Mouse (Mus musculus): ENCODE results near the gene Omt2b. TPM values are rescaled to one million over a fixed set of nuclear protein-coding genes. Genes with fewer than 3 reads are reported as not detected.
"Not testable (repeated sequence)": the region's sequence is repeated elsewhere in the genome, so short reads cannot be mapped to it uniquely, and the experiment has no call there.

Omt2b gene
- polyA plus RNA-seq, 1 experiment from 2014 or later = not detected

DNA sequence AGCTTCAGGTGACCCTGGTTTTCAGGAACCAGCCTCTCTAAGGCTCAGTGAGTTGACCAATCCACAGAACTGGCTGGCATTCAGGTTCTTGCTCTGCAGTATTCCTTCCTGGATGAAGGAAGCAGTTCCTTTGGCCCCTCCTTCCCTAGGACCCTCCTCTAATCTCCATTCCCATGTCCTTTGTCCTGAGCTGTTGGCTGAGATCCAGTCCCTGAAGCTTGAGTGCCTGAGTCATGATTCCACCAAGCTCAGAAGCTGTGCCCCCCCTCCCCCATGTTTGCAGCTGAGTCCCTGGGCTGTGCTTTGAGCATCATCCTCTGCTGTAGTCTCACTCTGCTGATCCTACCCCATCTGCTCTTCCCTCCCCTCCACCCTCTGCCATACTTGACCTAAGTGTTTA lies 9.7 kb downstream of the Omt2b start:
- not testable (repeated sequence) for H3K4me1 ChIP-seq; ATAC-seq (ENCODE audit: low FRiP score, low read depth)

DNA sequence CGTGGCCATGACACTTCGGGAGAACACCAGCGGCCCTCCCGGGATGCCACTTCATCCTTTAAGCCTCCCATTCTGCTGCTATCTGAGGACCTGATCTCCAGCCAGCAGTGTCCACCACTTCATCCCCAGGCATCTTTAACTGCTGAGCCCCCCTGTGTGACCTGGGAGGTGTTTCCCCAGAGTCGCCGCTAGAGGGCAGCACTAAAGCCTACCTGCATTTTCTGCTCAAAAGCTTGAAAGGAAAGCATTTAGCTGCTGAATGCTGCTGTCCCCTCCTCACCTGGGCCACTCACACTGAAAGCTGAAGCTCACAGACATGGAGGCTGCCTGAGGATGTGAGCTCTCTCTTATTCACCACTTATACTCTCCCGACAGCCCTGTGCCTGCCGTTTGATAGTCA lies 12.9 kb downstream of the Omt2b start:
- ATAC-seq (ENCODE audit: low FRiP score, low read depth); H3K36me3 ChIP-seq; H3K4me1 ChIP-seq; H3K4me2 ChIP-seq (replicated peaks); H3K9ac ChIP-seq; H3K4me3 ChIP-seq; H3K9me3 ChIP-seq; H3K27ac ChIP-seq; H3K27me3 ChIP-seq: not testable (repeated sequence)
- whole genome bisulfite sequencing = 18% methylated on average over 8 of the region's 8 CpGs

More for the DNA sequence above, 9.7 kb downstream of the Omt2b start:
- not testable (repeated sequence) for H3K9ac ChIP-seq; H3K4me3 ChIP-seq; H3K27ac ChIP-seq; H3K27me3 ChIP-seq; H3K36me3 ChIP-seq; H3K9me3 ChIP-seq; H3K4me2 ChIP-seq (replicated peaks)

DNA sequence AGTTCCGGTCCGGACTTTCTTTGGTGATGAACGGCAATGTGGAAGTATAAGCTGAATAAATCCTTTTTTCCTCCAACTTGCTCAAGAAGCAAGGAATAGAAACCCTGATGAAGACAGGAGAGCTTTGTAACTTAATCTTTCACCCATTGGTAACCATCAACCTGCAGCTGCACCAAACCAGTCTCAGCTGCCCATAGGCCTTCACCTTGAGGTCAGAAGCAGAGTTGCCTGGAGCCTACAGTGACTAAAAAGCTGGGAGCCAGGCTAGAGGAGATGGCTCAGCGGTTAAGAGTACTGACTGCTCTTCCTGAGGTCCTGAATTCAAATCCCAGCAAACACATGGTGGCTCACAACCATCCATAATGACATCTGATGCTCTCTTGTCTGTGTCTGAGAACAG lies 15.1 kb downstream of the Omt2b start:
- not testable (repeated sequence) for H3K4me1 ChIP-seq; H3K9me3 ChIP-seq; H3K36me3 ChIP-seq; H3K9ac ChIP-seq; H3K27ac ChIP-seq; ATAC-seq (ENCODE audit: low FRiP score, low read depth); H3K27me3 ChIP-seq; H3K4me3 ChIP-seq; H3K4me2 ChIP-seq (replicated peaks)
- WGBS = 83% methylated on average over 4 of the region's 4 CpGs

DNA sequence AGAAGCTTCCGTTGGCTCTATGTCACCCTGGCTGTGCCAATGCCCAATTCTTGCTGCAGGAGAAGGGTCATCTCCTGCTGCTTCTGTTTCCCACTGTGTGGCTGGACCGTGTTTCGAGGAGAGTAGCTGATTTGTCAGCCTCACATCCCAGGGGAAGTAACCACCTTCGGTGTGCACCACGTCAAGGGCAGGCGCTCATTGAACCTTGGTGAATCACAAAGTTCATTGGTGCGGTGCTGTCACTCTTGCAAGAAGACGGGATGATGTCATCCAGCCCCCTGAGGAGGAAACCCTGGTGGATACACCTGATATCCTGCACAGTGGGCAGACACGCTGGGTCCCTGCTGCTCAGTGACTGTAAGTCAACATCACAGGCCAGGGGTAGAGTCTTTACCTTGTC lies 15.7 kb downstream of the Omt2b start:
- ATAC-seq (ENCODE audit: low FRiP score, low read depth); H3K27ac ChIP-seq; H3K9me3 ChIP-seq; H3K9ac ChIP-seq; H3K4me2 ChIP-seq (replicated peaks); H3K4me3 ChIP-seq; H3K27me3 ChIP-seq; H3K36me3 ChIP-seq; H3K4me1 ChIP-seq: not testable (repeated sequence)
- WGBS = 83% methylated on average over 9 of the region's 9 CpGs

DNA sequence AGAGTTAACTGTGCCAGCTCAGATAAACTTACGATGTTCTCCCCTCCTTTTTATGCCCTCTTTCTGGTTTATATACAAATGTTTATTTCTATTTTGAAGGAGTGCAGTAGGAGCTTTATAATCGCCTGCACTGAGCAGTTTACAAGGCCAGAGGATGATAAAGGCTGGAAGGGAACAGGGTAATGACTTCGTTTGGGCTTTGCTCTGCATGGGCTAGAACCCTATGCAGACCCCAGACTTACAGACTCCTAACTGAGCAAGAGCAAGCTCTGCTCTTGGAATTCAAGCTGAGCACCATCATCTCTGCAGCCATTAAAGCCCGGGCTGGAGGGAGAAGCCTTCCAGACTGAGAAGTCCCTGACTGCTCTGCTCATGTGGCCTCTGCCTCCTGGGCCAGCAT lies 17.8 kb downstream of the Omt2b start:
- H3K27me3 ChIP-seq; H3K9ac ChIP-seq; H3K4me3 ChIP-seq; H3K9me3 ChIP-seq; H3K4me1 ChIP-seq; H3K27ac ChIP-seq; H3K4me2 ChIP-seq (replicated peaks); H3K36me3 ChIP-seq: not testable (repeated sequence)
- peak; percentile 11; the same call in 1 of the 2 replicates for ATAC-seq (ENCODE audit: low FRiP score, low read depth)
- WGBS = 36% methylated on average over 4 of the region's 4 CpGs

DNA sequence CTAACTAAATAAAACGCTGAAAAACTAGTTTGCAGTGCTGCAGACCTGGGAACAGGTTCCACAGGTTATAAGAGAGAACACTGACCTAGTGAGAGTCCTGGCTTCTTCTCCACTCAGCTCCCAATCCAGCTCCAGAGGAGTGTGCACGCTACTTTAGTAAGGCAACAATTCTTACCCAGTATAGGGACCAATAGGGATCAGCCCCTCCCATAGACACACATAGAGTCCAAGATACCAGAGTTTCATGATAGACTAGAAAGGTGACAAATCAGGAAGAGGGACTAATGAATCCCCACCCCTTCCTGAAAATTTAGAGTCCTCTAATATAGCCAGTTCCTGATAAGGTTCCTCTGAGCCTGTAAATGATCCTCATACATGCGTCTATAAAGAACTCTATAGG lies 19.6 kb downstream of the Omt2b start:
- Histone ChIP-seq H3K9me3 (no peaks in the 10 kb centered on the region), H3K9ac (no peak overlapping the region), H3K36me3 (no peaks in the 10 kb centered on the region), H3K4me2 (replicated peaks) (no peak overlapping the region), H3K27ac (no peak overlapping the region), H3K4me1 (no peaks in the 10 kb centered on the region), H3K27me3 (no peaks in the 10 kb centered on the region), H3K4me3 (no peak overlapping the region)
- no peak for ATAC-seq (ENCODE audit: low FRiP score, low read depth)
- 69% methylated on average over 3 of the region's 3 CpGs for WGBS

DNA sequence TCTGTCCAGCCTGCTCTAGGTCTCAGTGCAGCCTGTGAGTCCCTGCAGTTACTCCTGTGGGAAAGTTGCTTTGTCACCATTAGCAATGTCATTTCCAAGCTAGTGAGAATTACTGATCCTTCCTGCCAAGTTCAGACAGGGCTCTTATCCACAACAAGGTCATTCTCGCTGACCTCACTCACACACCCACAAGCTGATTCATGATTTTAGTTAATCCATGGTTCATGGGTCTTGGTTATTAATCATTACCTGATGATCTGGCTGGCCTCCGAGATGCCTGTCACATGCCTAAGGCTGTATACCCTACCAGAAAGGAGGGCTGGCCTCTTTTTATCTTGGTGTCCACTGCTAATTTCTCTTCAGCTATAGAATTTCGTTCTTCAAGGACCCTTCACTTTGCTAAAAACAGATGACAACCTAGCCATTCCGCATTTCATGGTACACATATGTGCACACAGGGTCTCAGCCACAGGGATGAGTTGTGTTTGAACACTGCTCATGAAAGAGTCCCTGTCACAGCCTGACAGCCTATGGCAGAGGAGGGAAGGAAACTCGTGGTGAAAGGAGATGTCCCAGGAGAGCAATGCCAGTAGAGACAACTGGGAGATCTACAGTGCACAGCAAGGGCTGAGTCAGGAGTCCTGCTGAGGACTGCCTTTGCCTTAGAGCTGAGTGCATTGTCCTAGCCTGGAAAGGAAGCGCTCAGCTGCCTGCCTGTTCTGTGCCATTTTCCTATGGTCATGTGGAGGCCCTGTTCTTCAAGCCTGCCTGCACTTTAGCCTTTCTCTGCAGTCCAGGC lies 21.0 kb downstream of the Omt2b start:
- H3K4me2 ChIP-seq (replicated peaks); H3K27me3 ChIP-seq; H3K9ac ChIP-seq; H3K27ac ChIP-seq; H3K36me3 ChIP-seq; H3K9me3 ChIP-seq; H3K4me3 ChIP-seq; ATAC-seq (ENCODE audit: low FRiP score, low read depth); H3K4me1 ChIP-seq: not testable (repeated sequence)
- 69% methylated on average over 6 of the region's 6 CpGs for WGBS

DNA sequence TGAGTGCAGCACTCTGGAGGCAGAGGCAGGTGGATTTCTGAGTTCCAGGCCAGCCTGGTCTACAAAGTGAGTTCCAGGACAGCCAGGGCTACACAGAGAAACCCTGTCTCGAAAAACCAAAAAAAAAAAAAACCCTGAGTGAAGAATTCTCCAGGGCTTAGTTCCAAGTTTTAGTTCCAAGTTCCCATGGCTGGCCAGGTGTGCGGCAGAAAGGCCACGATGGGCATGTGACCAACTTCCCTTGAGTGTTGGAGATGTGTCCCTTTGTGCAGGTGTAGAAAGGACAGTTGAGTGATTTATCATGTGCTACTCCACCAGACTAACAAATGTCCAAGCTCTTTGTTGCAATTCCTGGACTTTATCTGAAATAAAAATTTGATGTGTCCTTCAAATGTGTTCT lies 21.8 kb downstream of the Omt2b start:
- not testable (repeated sequence) for H3K27me3 ChIP-seq; H3K4me2 ChIP-seq (replicated peaks); H3K4me1 ChIP-seq; H3K36me3 ChIP-seq; ATAC-seq (ENCODE audit: low FRiP score, low read depth); H3K9me3 ChIP-seq; H3K4me3 ChIP-seq; H3K9ac ChIP-seq; H3K27ac ChIP-seq
- WGBS = 86% methylated on average over 3 of the region's 3 CpGs

DNA sequence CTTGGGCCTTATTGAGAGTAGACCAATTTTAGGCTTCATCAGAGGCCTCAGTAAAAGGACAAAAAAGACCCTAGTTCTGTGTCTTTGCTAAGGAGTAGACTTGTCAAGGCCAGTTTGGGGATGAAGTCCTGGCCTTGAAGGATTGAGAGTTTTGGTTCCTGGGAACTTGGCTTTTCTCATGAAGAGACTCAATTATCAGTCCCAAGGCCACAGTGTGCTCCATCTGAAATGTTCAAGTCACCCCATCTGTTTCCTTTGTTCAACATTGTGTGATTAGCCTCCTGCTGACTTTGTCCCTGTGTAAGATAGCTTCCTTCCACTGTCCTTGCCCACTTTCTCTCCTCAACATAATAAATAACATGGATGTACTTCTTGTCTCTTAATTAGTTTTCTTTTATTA lies 22.6 kb downstream of the Omt2b start:
- H3K9me3 ChIP-seq; H3K4me2 ChIP-seq (replicated peaks); H3K27ac ChIP-seq; H3K4me1 ChIP-seq; H3K36me3 ChIP-seq; H3K9ac ChIP-seq; H3K4me3 ChIP-seq; ATAC-seq (ENCODE audit: low FRiP score, low read depth); H3K27me3 ChIP-seq: not testable (repeated sequence)

DNA sequence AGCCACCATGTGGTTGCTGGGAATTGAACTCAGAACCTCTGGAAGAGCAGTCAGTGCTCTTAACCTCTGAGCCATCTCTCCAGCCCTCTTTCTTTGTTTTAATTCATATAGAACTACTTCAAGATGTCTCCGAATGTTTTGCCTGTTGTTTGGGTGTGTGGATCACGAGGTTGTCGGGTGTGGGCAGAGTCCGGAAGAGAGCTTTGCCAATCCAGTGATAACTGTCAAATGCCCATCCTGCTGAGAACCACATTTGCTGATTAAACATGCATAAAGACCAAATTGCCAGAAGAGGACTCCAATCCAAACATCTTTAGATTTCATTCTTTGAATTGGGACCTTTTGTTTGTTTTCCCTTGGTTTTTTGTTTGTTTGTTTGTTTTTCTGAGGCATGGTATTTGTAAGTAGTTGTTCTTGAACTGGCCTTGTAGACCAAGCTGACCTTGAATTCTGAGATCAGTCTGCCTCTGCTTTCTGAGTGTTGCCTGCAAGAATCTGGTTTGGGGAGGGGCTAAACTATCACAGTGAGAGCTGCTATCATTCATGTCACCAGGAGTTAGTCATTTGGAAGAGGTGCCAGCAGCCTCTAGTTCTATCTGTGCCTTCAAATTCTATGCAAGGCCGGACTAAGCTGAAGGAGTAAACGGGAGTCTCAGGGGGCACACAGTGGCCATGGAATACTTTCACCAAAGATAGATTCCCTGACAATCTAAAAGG lies 24.3 kb downstream of the Omt2b start:
- Histone ChIP-seq H3K9ac (no peak overlapping the region), H3K27ac (no peak overlapping the region), H3K9me3 (no peaks in the 10 kb centered on the region), H3K4me1 (no peaks in the 10 kb centered on the region), H3K4me3 (no peak overlapping the region), H3K27me3 (no peaks in the 10 kb centered on the region), H3K36me3 (no peaks in the 10 kb centered on the region), H3K4me2 (replicated peaks) (no peak overlapping the region)
- WGBS = 86% methylated on average over 6 of the region's 6 CpGs
- ATAC-seq (ENCODE audit: low FRiP score, low read depth) = no peak

DNA sequence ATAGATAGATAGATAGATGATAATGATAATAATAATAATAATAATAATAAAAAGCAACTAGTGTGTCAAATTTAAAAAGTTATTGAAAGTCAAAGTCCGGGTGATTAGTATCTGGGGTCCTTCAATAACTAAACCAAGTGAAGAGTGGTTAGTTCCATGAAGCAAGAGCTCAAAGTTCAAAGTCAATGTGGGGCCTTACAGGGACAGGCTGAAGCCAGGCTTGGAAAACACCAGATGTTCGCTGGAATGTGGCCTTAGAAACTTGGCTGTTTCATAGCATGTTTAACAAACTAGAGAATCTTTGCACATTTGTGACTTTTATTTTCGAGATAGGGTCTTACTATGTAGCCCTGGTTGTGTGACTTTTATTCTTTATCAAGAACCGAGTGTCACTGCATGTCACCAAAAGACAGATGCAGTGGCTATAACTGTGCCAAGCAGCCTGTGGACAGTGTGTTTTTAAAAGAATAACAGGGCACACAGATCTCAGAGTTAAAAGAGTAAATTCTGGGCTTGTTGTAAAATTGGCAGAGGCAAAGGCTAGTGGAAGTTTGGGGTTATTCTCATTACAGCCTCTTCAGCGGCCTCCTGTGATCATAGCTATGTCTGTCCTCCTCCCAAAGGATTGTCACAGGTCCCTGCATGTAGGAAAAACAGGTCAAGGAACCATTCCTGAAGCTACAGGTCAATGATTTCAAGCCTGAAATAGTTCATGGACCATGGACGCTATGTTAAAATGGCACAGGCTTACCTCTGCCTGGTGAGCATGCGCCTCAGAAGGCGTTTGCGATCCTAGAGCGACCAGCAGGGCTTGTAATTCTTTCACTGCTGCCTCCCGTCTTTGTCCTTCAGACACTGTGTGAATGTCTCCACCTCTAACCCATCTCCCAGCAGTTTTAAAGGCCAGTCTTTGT lies 27.5 kb downstream of the Omt2b start:
- no peak overlapping the region for H3K27ac ChIP-seq
- no peak overlapping the region for H3K4me3 ChIP-seq
- H3K36me3 ChIP-seq = no peaks in the 10 kb centered on the region
- no peak overlapping the region for H3K9ac ChIP-seq
- ATAC-seq (ENCODE audit: low FRiP score, low read depth) = no peak
- H3K4me2 ChIP-seq (replicated peaks) = no peak overlapping the region
- no peaks in the 10 kb centered on the region for H3K4me1 ChIP-seq
- WGBS = 76% methylated on average over 11 of the region's 11 CpGs
- H3K27me3 ChIP-seq = no peaks in the 10 kb centered on the region
- no peaks in the 10 kb centered on the region for H3K9me3 ChIP-seq

DNA sequence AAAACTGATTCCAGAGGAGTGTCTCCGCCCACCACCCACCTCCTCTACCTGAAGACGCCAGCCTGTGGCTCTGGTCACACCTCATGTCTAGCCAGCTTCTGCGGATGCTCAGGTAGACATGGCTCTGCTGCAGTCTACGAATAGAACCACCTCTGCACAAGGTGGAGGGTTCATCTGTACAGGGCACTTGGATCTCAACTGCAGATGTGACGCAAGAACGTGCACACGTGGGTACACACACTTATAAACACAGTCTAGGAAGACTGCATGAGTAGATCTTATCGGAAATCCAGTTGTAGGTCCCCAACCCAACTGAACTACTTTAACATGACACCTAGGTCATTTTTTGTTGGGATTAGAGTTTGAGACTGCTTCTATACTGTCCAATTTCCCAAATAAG lies 28.2 kb downstream of the Omt2b start, which contains the start of gene Gsta2:
TSS of gene Gsta2 (minus strand) at position 178 of the 400 bp plus-strand sequence.
- no peak within 1 kb of the TSS for H3K27ac ChIP-seq
- 89% methylated on average over 8 of the region's 8 CpGs for WGBS
- no peaks in the 10 kb centered on the region for H3K4me1 ChIP-seq
- no peaks in the 10 kb centered on the region for H3K27me3 ChIP-seq
- H3K4me2 ChIP-seq (replicated peaks) = no peak within 1 kb of the TSS
- no peak within 1 kb of the TSS for H3K4me3 ChIP-seq
- H3K9me3 ChIP-seq = no peaks in the 10 kb centered on the region
- ATAC-seq (ENCODE audit: low FRiP score, low read depth) = no peak
- H3K36me3 ChIP-seq = no peaks in the 10 kb centered on the region
- no peak within 1 kb of the TSS for H3K9ac ChIP-seq
